Mouse (Mus musculus): Measurements from ENCODE around the gene Skint3. TPM values are rescaled to one million over a fixed set of nuclear protein-coding genes. Genes with fewer than 3 reads are reported as not detected.

The Skint3 gene
- polyA plus RNA-seq, 1 experiment from 2014 or later = 0.06 TPM

Other genes starting within 250 kb of the Skint3 start
- gene Skint1, start 226.0 kb upstream of the Skint3 start, polyA plus RNA-seq (2015; fragmentation: Nextera tagmentation; extraction: Ambion mirVana) = not detected in 2 replicates
- gene Skint4, start 160.2 kb upstream of the Skint3 start, polyA plus RNA-seq (2015; fragmentation: Nextera tagmentation; extraction: Ambion mirVana) = not detected in 2 replicates
- not detected in 2 replicates for gene Skint9, start 201.7 kb downstream of the Skint3 start, polyA plus RNA-seq (2015; fragmentation: Nextera tagmentation; extraction: Ambion mirVana)